Mouse (Mus musculus) bone marrow macrophage, adult 2 months (primary cell): ENCODE results near the gene Slu7.

ENCODE experiments used
- CTCF ChIP-seq: IDR thresholded peaks from 2 replicates; pipeline ENCODE4 v1.5.1; 2012; ENCODE audit warnings: low read depth, mild to moderate bottlenecking, low read length, moderate library complexity
- POLR2A ChIP-seq: IDR thresholded peaks from 2 replicates; pipeline ENCODE4 v1.6.1; 2012; ENCODE audit warnings: mild to moderate bottlenecking, low read depth, low read length, borderline replicate concordance

- no peak for TF ChIP-seq CTCF
- no peak for TF ChIP-seq POLR2A
Measured at GRCm38 (mm10) chr11:43474225-43474774, 40.8 kb downstream of the Slu7 start, which contains the start of gene C1qtnf2.
